Mouse (Mus musculus) c-Kit-positive CD71-positive TER-119-positive erythroid progenitor cells, embryonic 14.5 days (primary cell): ENCODE data around the gene Olfr1410.
A peak's percentile ranks its signal among the peaks of the same experiment; 100 is the strongest.

Source experiments
- DNase-seq: peaks from one replicate; pipeline ENCODE4 v3.0.0-alpha.2; 2013; ENCODE audit warnings: low spot score

The Olfr1410 gene

GRCm38 (mm10) chr1:92640393-92640792 is 34.8 kb downstream of the Olfr1410 start:
- DNase-seq: no peak

GRCm38 (mm10) chr1:92641514-92642272 is 36.1 kb downstream of the Olfr1410 start, which contains the start of gene Cops9:
TSS of gene Cops9 (minus strand) at chr1:92641985.
- DNase-seq: peak; percentile 81

- no peak for DNase-seq
Observed at GRCm38 (mm10) chr1:92643691-92644090, 38.1 kb downstream of the Olfr1410 start.

- no peak for DNase-seq
Observed at GRCm38 (mm10) chr1:92644916-92645315, 39.3 kb downstream of the Olfr1410 start.

GRCm38 (mm10) chr1:92646111-92646510 is 40.5 kb downstream of the Olfr1410 start:
- DNase-seq: no peak

GRCm38 (mm10) chr1:92646601-92647000 is 41.0 kb downstream of the Olfr1410 start:
- no peak for DNase-seq

- DNase-seq: no peak
Observed at GRCm38 (mm10) chr1:92647026-92647425, 41.4 kb downstream of the Olfr1410 start.

- DNase-seq: peak; percentile 66
Observed at GRCm38 (mm10) chr1:92647752-92648151, 42.2 kb downstream of the Olfr1410 start.

- no peak for DNase-seq
Observed at GRCm38 (mm10) chr1:92648197-92648596, 42.6 kb downstream of the Olfr1410 start.

GRCm38 (mm10) chr1:92648673-92649072 is 43.1 kb downstream of the Olfr1410 start, which contains the start of gene Otos:
TSS of gene Otos (minus strand) at chr1:92648841.
- peak; percentile 57 for DNase-seq

GRCm38 (mm10) chr1:92651467-92651866 is 45.9 kb downstream of the Olfr1410 start:
- DNase-seq: no peak

- DNase-seq: no peak
Observed at GRCm38 (mm10) chr1:92653179-92653578, 47.6 kb downstream of the Olfr1410 start.

- DNase-seq: no peak
Observed at GRCm38 (mm10) chr1:92654676-92655075, 49.1 kb downstream of the Olfr1410 start.

- DNase-seq: no peak
Observed at GRCm38 (mm10) chr1:92657025-92657820, 51.6 kb downstream of the Olfr1410 start.

- DNase-seq: no peak
Observed at GRCm38 (mm10) chr1:92659392-92659791, 53.8 kb downstream of the Olfr1410 start.
